Mouse (Mus musculus) limb, embryonic 11.5 days (tissue): ENCODE measurements around the gene Shisa6. TPM values are rescaled to one million over a fixed set of nuclear protein-coding genes. Genes with fewer than 3 reads are reported as not detected.

Experiments used
- ATAC-seq: fragments of 200-750 bp; cut with Nextera tagmentation; 2 replicates; pipeline ENCODE4 v1.8.0; 2017; ENCODE audit warnings: low read depth; ENCODE audit not compliant: insufficient number of reproducible peaks, low FRiP score, low TSS enrichment
- DNase-seq: peaks from one replicate; pipeline ENCODE4 v3.0.0-alpha.2; 2015; ENCODE audit warnings: low spot score
- H3K27ac ChIP-seq: fragments of 300-500 bp; sonication (generic); replicated peaks from 2 replicates; pipeline ENCODE4 v1.5.1; 2014; ENCODE audit warnings: low read depth, mild to moderate bottlenecking, low read length
- H3K27me3 ChIP-seq: fragments of 300-500 bp; sonication (generic); 2 replicates; pipeline ENCODE4 v1.6.1; 2014; ENCODE audit warnings: mild to moderate bottlenecking, low read length, mixed read lengths; ENCODE audit not compliant: control insufficient read depth, insufficient read depth
- H3K36me3 ChIP-seq: fragments of 300-500 bp; sonication (generic); 2 replicates; pipeline ENCODE4 v1.6.1; 2014; ENCODE audit warnings: mild to moderate bottlenecking, low read length, moderate library complexity, mixed read lengths; ENCODE audit not compliant: control insufficient read depth, insufficient read depth
- H3K4me1 ChIP-seq: fragments of 300-500 bp; sonication (generic); 2 replicates; pipeline ENCODE4 v1.6.1; 2014; ENCODE audit warnings: low read length, mixed read lengths; ENCODE audit not compliant: control insufficient read depth, insufficient read depth
- H3K4me2 ChIP-seq: fragments of 300-500 bp; sonication (generic); 2 replicates; pipeline ENCODE4 v1.6.1; 2014; ENCODE audit warnings: low read depth, mild to moderate bottlenecking, moderate library complexity; ENCODE audit not compliant: severe bottlenecking
- H3K4me3 ChIP-seq: fragments of 300-500 bp; sonication (generic); 2 replicates; pipeline ENCODE4 v1.5.1; 2014; ENCODE audit warnings: low read depth, low read length
- H3K9ac ChIP-seq: fragments of 300-500 bp; sonication (generic); 2 replicates; pipeline ENCODE4 v1.6.1; 2014; ENCODE audit warnings: mild to moderate bottlenecking, low read length
- H3K9me3 ChIP-seq: fragments of 300-500 bp; sonication (generic); 2 replicates; pipeline ENCODE4 v1.6.1; 2016; ENCODE audit warnings: low read length; ENCODE audit not compliant: control insufficient read depth
- WGBS: fragments of 180-500 bp; shearing (Covaris S2); extraction: QIAGEN DNeasy Blood & Tissue Kit; methylation state at CpG from one replicate; pipeline ENCODE4 v1.1.7; 2014; 5-methylcytosine and 5-hydroxymethylcytosine counted together
- polyA plus RNA-seq: library from polyadenylated mRNA; unstranded; fragments of >200 nt; fragmentation: Nextera tagmentation; extraction: Ambion mirVana; gene quantifications from 2 replicates; pipeline ENCODE4 v1.2.1, GENCODE M21; 2014

Shisa6 gene
- polyA plus RNA-seq, 1 experiment from 2014 or later: 0.15 TPM

- Histone ChIP-seq H3K4me1 (no peaks in the 10 kb centered on the region), H3K9ac (no peak overlapping the region), H3K27me3 (no peaks in the 10 kb centered on the region), H3K4me2 (no peak overlapping the region), H3K36me3 (no peaks in the 10 kb centered on the region), H3K4me3 (no peak overlapping the region), H3K9me3 (no peaks in the 10 kb centered on the region), H3K27ac (no peak overlapping the region)
- 66% methylated on average over 5 of the region's 5 CpGs for WGBS
- no peak for DNase-seq
- no peak for ATAC-seq
Measured at GRCm38 (mm10) chr11:66514346-66514745, 11.4 kb downstream of the Shisa6 start.

- 69% methylated on average over 2 of the region's 2 CpGs for WGBS
Measured at GRCm38 (mm10) chr11:66500951-66501350, 24.8 kb downstream of the Shisa6 start.

GRCm38 (mm10) chr11:66498857-66499445 is 26.8 kb downstream of the Shisa6 start:
- no peaks in the 10 kb centered on the region for H3K27me3 ChIP-seq
- H3K27ac ChIP-seq: no peak overlapping the region
- no peak overlapping the region for H3K4me3 ChIP-seq
- H3K9me3 ChIP-seq: no peaks in the 10 kb centered on the region
- ATAC-seq (no peak), DNase-seq (no peak)
- no peaks in the 10 kb centered on the region for H3K4me1 ChIP-seq
- H3K36me3 ChIP-seq: no peaks in the 10 kb centered on the region
- H3K9ac ChIP-seq: no peak overlapping the region
- 79% methylated on average over 9 of the region's 9 CpGs for WGBS
- H3K4me2 ChIP-seq: no peak overlapping the region

More at GRCm38 (mm10) chr11:66500951-66501350, 24.8 kb downstream of the Shisa6 start:
- no peak for ATAC-seq
- Histone ChIP-seq H3K36me3 (no peaks in the 10 kb centered on the region), H3K4me1 (no peaks in the 10 kb centered on the region), H3K27me3 (no peaks in the 10 kb centered on the region), H3K4me3 (no peak overlapping the region), H3K4me2 (no peak overlapping the region), H3K9me3 (no peaks in the 10 kb centered on the region), H3K9ac (no peak overlapping the region), H3K27ac (no peak overlapping the region)
- DNase-seq: no peak

GRCm38 (mm10) chr11:66496235-66496634 is 29.5 kb downstream of the Shisa6 start:
- no peaks in the 10 kb centered on the region for H3K9me3 ChIP-seq
- no peak overlapping the region for H3K9ac ChIP-seq
- no peaks in the 10 kb centered on the region for H3K4me1 ChIP-seq
- DNase-seq (no peak), ATAC-seq (no peak)
- H3K27me3 ChIP-seq: no peaks in the 10 kb centered on the region
- H3K36me3 ChIP-seq: no peaks in the 10 kb centered on the region
- no peak overlapping the region for H3K4me2 ChIP-seq
- H3K27ac ChIP-seq: no peak overlapping the region
- no peak overlapping the region for H3K4me3 ChIP-seq
- WGBS: 85% methylated on average over 9 of the region's 9 CpGs

- no peak overlapping the region for H3K4me2 ChIP-seq
- WGBS: 88% methylated on average over 3 of the region's 3 CpGs
- DNase-seq (no peak), ATAC-seq (no peak)
- H3K36me3 ChIP-seq: no peaks in the 10 kb centered on the region
- H3K4me3 ChIP-seq: no peak overlapping the region
- H3K4me1 ChIP-seq: no peaks in the 10 kb centered on the region
- H3K9ac ChIP-seq: no peak overlapping the region
- H3K27ac ChIP-seq: no peak overlapping the region
- no peaks in the 10 kb centered on the region for H3K27me3 ChIP-seq
- H3K9me3 ChIP-seq: no peaks in the 10 kb centered on the region
Measured at GRCm38 (mm10) chr11:66494391-66494790, 31.4 kb downstream of the Shisa6 start.

- Histone ChIP-seq H3K4me3 (no peak overlapping the region), H3K9ac (no peak overlapping the region), H3K9me3 (no peaks in the 10 kb centered on the region), H3K4me1 (no peaks in the 10 kb centered on the region), H3K4me2 (no peak overlapping the region), H3K27me3 (no peaks in the 10 kb centered on the region), H3K36me3 (no peaks in the 10 kb centered on the region), H3K27ac (no peak overlapping the region)
- 85% methylated on average over 4 of the region's 4 CpGs for WGBS
- DNase-seq (no peak), ATAC-seq (no peak)
Measured at GRCm38 (mm10) chr11:66487765-66488164, 38.0 kb downstream of the Shisa6 start.

GRCm38 (mm10) chr11:66482501-66482900 is 43.3 kb downstream of the Shisa6 start:
- WGBS: 83% methylated on average over 6 of the region's 6 CpGs
- Histone ChIP-seq H3K9me3 (no peaks in the 10 kb centered on the region), H3K27ac (no peak overlapping the region), H3K4me1 (no peaks in the 10 kb centered on the region), H3K4me2 (no peak overlapping the region), H3K36me3 (no peaks in the 10 kb centered on the region), H3K4me3 (no peak overlapping the region), H3K27me3 (no peaks in the 10 kb centered on the region), H3K9ac (no peak overlapping the region)
- DNase-seq (no peak), ATAC-seq (no peak)

GRCm38 (mm10) chr11:66442631-66443030 is 83.1 kb downstream of the Shisa6 start:
- ATAC-seq (no peak), DNase-seq (no peak)
- no peaks in the 10 kb centered on the region for H3K36me3 ChIP-seq
- no peak overlapping the region for H3K27ac ChIP-seq
- H3K4me3 ChIP-seq: no peak overlapping the region
- H3K9ac ChIP-seq: no peak overlapping the region
- 70% methylated on average over 5 of the region's 5 CpGs for WGBS
- no peaks in the 10 kb centered on the region for H3K4me1 ChIP-seq
- H3K4me2 ChIP-seq: no peak overlapping the region
- H3K27me3 ChIP-seq: no peaks in the 10 kb centered on the region
- no peaks in the 10 kb centered on the region for H3K9me3 ChIP-seq

GRCm38 (mm10) chr11:66426129-66426528 is 99.6 kb downstream of the Shisa6 start:
- no peak for ATAC-seq
- H3K27me3 ChIP-seq: no peaks in the 10 kb centered on the region
- H3K9ac ChIP-seq: no peak overlapping the region
- H3K36me3 ChIP-seq: no peaks in the 10 kb centered on the region
- no peaks in the 10 kb centered on the region for H3K9me3 ChIP-seq
- no peak overlapping the region for H3K4me3 ChIP-seq
- DNase-seq: no peak
- no peaks in the 10 kb centered on the region for H3K4me1 ChIP-seq
- WGBS: 92% methylated on average over 6 of the region's 6 CpGs
- H3K4me2 ChIP-seq: no peak overlapping the region
- H3K27ac ChIP-seq: no peak overlapping the region
